Mouse (Mus musculus) midbrain, embryonic 16.5 days (tissue): ENCODE measurements around the gene Serpinb9c. TPM values are rescaled to one million over a fixed set of nuclear protein-coding genes. Genes with fewer than 3 reads are reported as not detected.
"Not testable (repeated sequence)": the region's sequence is repeated elsewhere in the genome, so short reads cannot be mapped to it uniquely, and the experiment has no call there.

Source experiments
- ATAC-seq: fragments of 200-750 bp; cut with Nextera tagmentation; 2 replicates; pipeline ENCODE4 v1.8.0; 2017; ENCODE audit warnings: moderate TSS enrichment
- H3K27ac ChIP-seq: fragments of 300-500 bp; sonication (generic); 2 replicates; pipeline ENCODE4 v1.5.1; 2014; ENCODE audit warnings: mild to moderate bottlenecking, low read length, mixed read lengths
- H3K27me3 ChIP-seq: fragments of 300-500 bp; sonication (generic); 2 replicates; pipeline ENCODE4 v1.6.1; 2014; ENCODE audit warnings: low read depth, low read length, mixed read lengths; ENCODE audit not compliant: control insufficient read depth, insufficient read depth
- H3K36me3 ChIP-seq: fragments of 300-500 bp; sonication (generic); 2 replicates; pipeline ENCODE4 v1.6.1; 2014; ENCODE audit warnings: mild to moderate bottlenecking, low read length, moderate library complexity, mixed read lengths; ENCODE audit not compliant: control insufficient read depth, insufficient read depth
- H3K4me1 ChIP-seq: fragments of 300-500 bp; sonication (generic); 2 replicates; pipeline ENCODE4 v1.6.1; 2014; ENCODE audit warnings: mild to moderate bottlenecking, low read length, mixed read lengths; ENCODE audit not compliant: control insufficient read depth, insufficient read depth
- H3K4me2 ChIP-seq: fragments of 300-500 bp; sonication (generic); 2 replicates; pipeline ENCODE4 v1.6.1; 2014; ENCODE audit warnings: mild to moderate bottlenecking, low read length, mixed read lengths
- H3K4me3 ChIP-seq: fragments of 300-500 bp; sonication (generic); 2 replicates; pipeline ENCODE4 v1.5.1; 2014; ENCODE audit warnings: low read depth, mild to moderate bottlenecking, low read length, moderate library complexity, mixed read lengths
- H3K9ac ChIP-seq: fragments of 300-500 bp; sonication (generic); 2 replicates; pipeline ENCODE4 v1.6.1; 2014; ENCODE audit warnings: low read depth, low read length, mixed read lengths
- H3K9me3 ChIP-seq: fragments of 300-500 bp; sonication (generic); replicated peaks from 2 replicates; pipeline ENCODE4 v1.6.1; 2014; ENCODE audit warnings: mild to moderate bottlenecking, low read length, mixed read lengths; ENCODE audit not compliant: control insufficient read depth, poor library complexity, severe bottlenecking
- WGBS: fragments of 180-500 bp; shearing (Covaris S2); extraction: QIAGEN DNeasy Blood & Tissue Kit; methylation state at CpG from one replicate; pipeline ENCODE4 v1.1.7; 2014; 5-methylcytosine and 5-hydroxymethylcytosine counted together
- polyA plus RNA-seq: library from polyadenylated mRNA; unstranded; fragments of >200 nt; fragmentation: Nextera tagmentation; extraction: Ambion mirVana; gene quantifications from 2 replicates; pipeline ENCODE4 v1.2.1, GENCODE M21; 2015

The Serpinb9c gene
- not detected in 2 replicates for polyA plus RNA-seq

DNA sequence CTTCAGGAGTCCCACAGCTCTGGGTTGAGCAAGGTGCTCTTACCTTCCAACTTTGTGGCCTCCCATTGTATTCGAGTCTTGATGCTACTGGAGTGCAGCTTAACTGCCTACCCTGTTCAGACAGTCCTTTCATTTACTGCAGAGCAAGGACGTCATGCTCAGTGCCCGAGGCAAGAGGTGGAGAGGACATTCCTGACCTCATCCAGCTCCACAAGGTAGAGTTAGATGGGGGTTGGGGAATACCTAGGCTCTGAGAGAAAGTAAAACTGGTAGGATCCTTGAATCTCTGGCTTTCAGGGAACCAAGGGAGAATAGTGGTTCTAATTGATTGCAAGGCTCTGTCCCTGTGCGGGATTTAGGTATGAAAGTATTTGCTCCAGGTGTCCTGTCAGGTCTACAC is at the start of gene Serpinb9c:
TSS of gene Serpinb9c (minus strand) at position 101 of the 400 bp plus-strand sequence.
- Histone ChIP-seq H3K4me1 (no peaks in the 10 kb centered on the region), H3K9me3 (no peaks in the 10 kb centered on the region; the same call in 1 of the 2 replicates), H3K36me3 (no peaks in the 10 kb centered on the region), H3K4me2 (no peak within 1 kb of the TSS), H3K4me3 (no peak within 1 kb of the TSS), H3K27ac (no peak within 1 kb of the TSS), H3K27me3 (no peaks in the 10 kb centered on the region), H3K9ac (no peak within 1 kb of the TSS)
- WGBS, result 77% methylated on average over 4 of the region's 4 CpGs
- ATAC-seq, result no peak

DNA sequence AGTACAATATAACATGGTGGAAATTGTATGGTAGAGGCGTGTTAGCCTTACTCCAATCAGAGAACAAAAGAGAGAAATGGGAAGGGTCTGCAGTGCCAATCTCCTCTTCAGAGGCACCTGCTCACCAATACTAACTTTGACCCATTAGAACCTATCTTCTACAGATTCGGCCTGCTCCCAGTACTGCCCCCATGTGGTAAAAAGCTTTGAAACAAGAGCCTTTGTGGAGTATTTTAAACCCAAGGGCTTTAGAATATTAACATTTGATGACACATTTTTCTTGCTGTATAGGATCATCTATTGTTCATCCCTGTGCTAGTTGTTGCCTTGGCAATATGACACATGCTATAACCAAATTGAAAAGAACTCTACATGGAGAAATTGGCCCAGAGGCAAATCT is 40.2 kb upstream of the Serpinb9c start:
- no peak overlapping the region for H3K27ac ChIP-seq
- H3K27me3 ChIP-seq, result no peaks in the 10 kb centered on the region
- no peak for ATAC-seq
- H3K9ac ChIP-seq, result no peak overlapping the region
- H3K4me2 ChIP-seq, result no peak overlapping the region
- 60% methylated on average over 2 of the region's 2 CpGs for WGBS
- H3K4me3 ChIP-seq, result no peak overlapping the region
- no peaks in the 10 kb centered on the region for H3K9me3 ChIP-seq
- no peaks in the 10 kb centered on the region for H3K4me1 ChIP-seq
- no peaks in the 10 kb centered on the region for H3K36me3 ChIP-seq

DNA sequence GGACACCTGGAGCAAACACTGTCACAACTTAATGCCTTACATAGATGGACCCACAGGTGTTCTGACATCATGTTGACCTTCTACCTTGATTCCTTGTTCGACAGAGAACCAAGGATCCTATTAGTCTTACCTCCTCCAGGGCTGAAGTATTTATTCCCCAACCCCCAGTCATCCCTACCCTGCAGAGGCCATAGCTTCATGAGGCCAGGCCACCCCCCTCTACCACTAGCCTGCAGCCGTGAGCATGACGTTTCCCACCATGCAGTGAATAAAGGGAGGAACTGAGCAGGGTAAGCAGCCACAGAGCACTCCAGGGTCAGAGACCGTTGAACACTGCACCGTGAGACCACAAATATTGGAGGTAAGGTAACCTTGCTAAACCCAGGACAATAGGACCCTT is 33.1 kb upstream of the Serpinb9c start, which contains the start of gene Serpinb9d:
TSS of gene Serpinb9d (plus strand) at position 301 of the 400 bp plus-strand sequence.
- H3K4me3 ChIP-seq, result no peak within 1 kb of the TSS
- peaks cover 2% of the 10 kb centered on the region; the same call in 1 of the 2 replicates for H3K9me3 ChIP-seq
- no peak for ATAC-seq
- no peaks in the 10 kb centered on the region for H3K27me3 ChIP-seq
- no peaks in the 10 kb centered on the region for H3K36me3 ChIP-seq
- WGBS, result 86% methylated on average over 5 of the region's 5 CpGs
- H3K4me2 ChIP-seq, result no peak within 1 kb of the TSS
- no peak within 1 kb of the TSS for H3K27ac ChIP-seq
- no peak within 1 kb of the TSS for H3K9ac ChIP-seq
- H3K4me1 ChIP-seq, result no peaks in the 10 kb centered on the region

- H3K36me3 ChIP-seq, H3K4me3 ChIP-seq, H3K27ac ChIP-seq, H3K9me3 ChIP-seq, ATAC-seq, H3K9ac ChIP-seq, H3K4me1 ChIP-seq, H3K4me2 ChIP-seq, H3K27me3 ChIP-seq: not testable (repeated sequence)
- 89% methylated on average over 1 of the region's 1 CpGs for WGBS
These were observed 30.9 kb upstream of the Serpinb9c start for GRCm38 (mm10) chr13:33190486-33190885.

DNA sequence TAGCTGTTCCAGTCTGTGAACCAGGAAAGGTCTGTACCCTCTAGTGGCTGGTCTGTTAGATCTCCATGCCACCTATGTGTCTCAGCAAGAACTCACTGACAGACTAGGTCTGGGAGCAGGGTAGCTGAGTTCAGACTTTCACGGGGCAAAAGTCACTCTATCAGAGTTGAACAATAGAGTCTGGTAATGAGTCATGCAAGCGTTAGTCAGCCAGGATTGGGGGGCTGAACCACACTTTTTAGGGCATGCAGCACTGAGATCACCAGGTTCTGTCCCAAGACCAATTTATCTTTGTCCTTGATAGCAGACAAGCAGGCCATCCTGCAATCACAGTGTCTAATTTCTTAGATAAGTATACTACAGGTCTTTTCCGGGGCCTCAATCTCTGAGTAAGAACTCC is 18.1 kb downstream of the Serpinb9c start:
- H3K36me3 ChIP-seq, result no peaks in the 10 kb centered on the region
- H3K9me3 ChIP-seq, result no peaks in the 10 kb centered on the region
- no peak overlapping the region for H3K4me2 ChIP-seq
- H3K9ac ChIP-seq, result no peak overlapping the region
- no peak for ATAC-seq
- no peak overlapping the region for H3K4me3 ChIP-seq
- no peaks in the 10 kb centered on the region for H3K4me1 ChIP-seq
- no peak overlapping the region for H3K27ac ChIP-seq
- WGBS, result 72% methylated on average over 3 of the region's 3 CpGs
- H3K27me3 ChIP-seq, result no peaks in the 10 kb centered on the region

DNA sequence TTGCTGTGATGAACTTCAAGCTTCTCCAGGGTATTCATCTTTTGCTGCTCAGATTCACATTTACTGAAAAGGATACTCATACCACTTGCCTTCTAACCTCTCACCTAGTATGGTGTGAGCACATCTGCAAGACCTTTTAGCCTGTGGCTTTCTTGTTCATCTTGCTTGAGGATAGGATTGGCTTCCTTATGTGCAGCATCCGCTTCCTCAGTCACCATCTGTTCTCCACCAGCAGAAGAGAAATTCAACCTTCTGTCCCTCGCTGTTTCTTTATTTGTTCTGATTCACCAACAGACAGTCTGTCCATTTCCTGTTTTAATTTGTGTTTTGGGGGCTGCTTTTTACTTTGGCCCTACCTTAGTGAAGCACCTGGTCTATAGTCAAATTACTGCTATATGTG is 21.8 kb downstream of the Serpinb9c start:
- H3K4me2 ChIP-seq, result no peak overlapping the region
- ATAC-seq, result no peak
- WGBS, result 91% methylated on average over 2 of the region's 2 CpGs
- H3K9me3 ChIP-seq, result no peaks in the 10 kb centered on the region
- H3K27ac ChIP-seq, result no peak overlapping the region
- H3K9ac ChIP-seq, result no peak overlapping the region
- H3K27me3 ChIP-seq, result no peaks in the 10 kb centered on the region
- H3K4me1 ChIP-seq, result no peaks in the 10 kb centered on the region
- H3K36me3 ChIP-seq, result no peaks in the 10 kb centered on the region
- H3K4me3 ChIP-seq, result no peak overlapping the region

- no peaks in the 10 kb centered on the region for H3K27me3 ChIP-seq
- 57% methylated on average over 3 of the region's 3 CpGs for WGBS
- no peak overlapping the region for H3K27ac ChIP-seq
- H3K4me1 ChIP-seq, result no peaks in the 10 kb centered on the region
- no peak overlapping the region for H3K4me2 ChIP-seq
- no peaks in the 10 kb centered on the region for H3K36me3 ChIP-seq
- no peak overlapping the region for H3K4me3 ChIP-seq
- no peak overlapping the region for H3K9ac ChIP-seq
- H3K9me3 ChIP-seq, result no peaks in the 10 kb centered on the region; the same call in 1 of the 2 replicates
- ATAC-seq, result no peak
These were observed 46.5 kb downstream of the Serpinb9c start for GRCm38 (mm10) chr13:33113054-33113453.

GRCm38 (mm10) chr13:33105626-33106025 is 53.9 kb downstream of the Serpinb9c start:
- no peak overlapping the region for H3K27ac ChIP-seq
- H3K4me1 ChIP-seq, result no peaks in the 10 kb centered on the region
- no peaks in the 10 kb centered on the region for H3K27me3 ChIP-seq
- H3K9me3 ChIP-seq, result no peaks in the 10 kb centered on the region; the same call in 1 of the 2 replicates
- H3K4me3 ChIP-seq, result no peak overlapping the region
- no peak for ATAC-seq
- no peaks in the 10 kb centered on the region for H3K36me3 ChIP-seq
- no peak overlapping the region for H3K9ac ChIP-seq
- no peak overlapping the region for H3K4me2 ChIP-seq
